In genomic region chr6:51708668-51709339, GRCm38 (mm10) we compare ENCODE assay signal across 16 mouse cellular contexts.
DNase-seq lines count a peak whose midpoint lies in the region; ATAC-seq and TF ChIP-seq lines count a peak whose summit lies in the region.
"Had no signal": no experiment of that assay in that cellular context is flagged by ENCODE, and none has a peak within 500 bp of the region (broad histone marks: within the 10 kb centered on the region; RNA-seq: fewer than 3 reads in every experiment).

No protein-coding gene starts in this region.

- no peaks in the 10 kb centered on the region for H3K9me3 ChIP-seq in kidney, postnatal 0 days (replicated peaks; ENCODE audit: low read length)
- no peaks in the 10 kb centered on the region for H3K9me3 ChIP-seq in midbrain, embryonic 16.5 days (replicated peaks; ENCODE audit: control insufficient read depth, low read length, poor library complexity, severe bottlenecking)
- H3K9me3 ChIP-seq: G1E; heart, embryonic 13.5 days had no signal

- H3K4me3 ChIP-seq in kidney, postnatal 0 days (replicated peaks; ENCODE audit: low read depth, low read length), result no peak overlapping the region
- H3K4me3 ChIP-seq in midbrain, embryonic 16.5 days (ENCODE audit: low read depth, low read length), result no peak overlapping the region
- H3K4me3 ChIP-seq: heart, embryonic 13.5 days had no signal

- H3K27me3 ChIP-seq in kidney, postnatal 0 days (ENCODE audit: insufficient read depth, low read length), result no peaks in the 10 kb centered on the region
- H3K27me3 ChIP-seq in midbrain, embryonic 16.5 days (ENCODE audit: control insufficient read depth, insufficient read depth, low read depth, low read length), result no peaks in the 10 kb centered on the region
- H3K27me3 ChIP-seq: heart, embryonic 13.5 days had no signal

- H3K36me3 ChIP-seq in kidney, postnatal 0 days (ENCODE audit: insufficient read depth, low read length), result no peaks in the 10 kb centered on the region
- H3K36me3 ChIP-seq in midbrain, embryonic 16.5 days (ENCODE audit: control insufficient read depth, insufficient read depth, low read length), result no peaks in the 10 kb centered on the region
- H3K36me3 ChIP-seq: G1E; heart, embryonic 13.5 days had no signal

- no peak overlapping the region for H3K4me2 ChIP-seq in kidney, postnatal 0 days (ENCODE audit: low read length)
- H3K4me2 ChIP-seq in midbrain, embryonic 16.5 days (ENCODE audit: low read length), result no peak overlapping the region
- H3K4me2 ChIP-seq: heart, embryonic 13.5 days had no signal

- peak; percentile 30 to 31 for DNase-seq in adrenal gland, postnatal 36 days
- no peak for DNase-seq in adrenal gland, adult 18-20 months (ENCODE audit: low spot score in 2 of 2)
- DNase-seq in kidney, postnatal 0 days (ENCODE audit: low spot score), result peak; percentile 54
- no peak for DNase-seq in kidney, postnatal 25 days
- peak; percentile 55 for DNase-seq in brain, embryonic 14.5 days (ENCODE audit: low read depth)
- DNase-seq in left cerebral cortex, postnatal 4 days, result no peak
- DNase-seq in heart, postnatal 10 days, result no peak
- DNase-seq: B cell, adult 2 months; cerebellum, postnatal 25 days; gastrocnemius, postnatal 25 days; layer of hippocampus, adult 9-11 months; right cerebral cortex, postnatal 4 days had no signal

- 0 out of 2 replicates have a peak, but pooled peaks cover 13% of the 10 kb centered on the region for H3K4me1 ChIP-seq in kidney, postnatal 0 days (replicated peaks; ENCODE audit: insufficient read depth, low read length)
- peaks cover 21% of the 10 kb centered on the region for H3K4me1 ChIP-seq in midbrain, embryonic 16.5 days (ENCODE audit: control insufficient read depth, insufficient read depth, low read length)

- no peak for TF ChIP-seq POLR2A in brain, embryonic 14.5 days (IDR thresholded peaks at IDR 0.05; ENCODE audit: borderline replicate concordance, extremely low read depth, insufficient read depth, insufficient read length, poor library complexity, severe bottlenecking)

- 45% methylated on average over 9 of the region's 9 CpGs for WGBS in kidney, postnatal 0 days
- WGBS in midbrain, embryonic 16.5 days, result 34% methylated on average over 9 of the region's 9 CpGs

- H3K27ac ChIP-seq in kidney, postnatal 0 days, result no peak overlapping the region
- peak overlapping the region; percentile 68 for H3K27ac ChIP-seq in midbrain, embryonic 16.5 days (ENCODE audit: low read length)
- H3K27ac ChIP-seq: heart, embryonic 13.5 days had no signal

- no peak for ATAC-seq in kidney, postnatal 0 days (replicated peaks; ENCODE audit: low FRiP score, low read depth)
- peak; percentile 68 for ATAC-seq in midbrain, embryonic 16.5 days
- ATAC-seq: intestine, embryonic 16.5 days had no signal

- TF ChIP-seq CTCF in kidney, postnatal 0 days (IDR thresholded peaks at IDR 0.05; ENCODE audit: low read depth), result no peak
- no peak for TF ChIP-seq CTCF in brain, embryonic 14.5 days (IDR thresholded peaks at IDR 0.05; ENCODE audit: borderline replicate concordance, extremely low read depth, insufficient read depth, insufficient read length)

- intact Hi-C loops in left cerebral cortex, postnatal 4 days (cut with DNase I), result no loop called here
- intact Hi-C loops in heart, postnatal 10 days (cut with DNase I), result no loop called here

- H3K9ac ChIP-seq in kidney, postnatal 0 days (ENCODE audit: low read depth, low read length), result no peak overlapping the region
- no peak overlapping the region for H3K9ac ChIP-seq in midbrain, embryonic 16.5 days (ENCODE audit: low read depth, low read length)
- H3K9ac ChIP-seq: heart, embryonic 13.5 days had no signal

Comparison
In these comparisons a context has a peak if more than half of its experiments do, and no peak if none do; other contexts are left out.
1. DNase-seq: peak in adrenal gland, postnatal 36 days (2 of 2), kidney, postnatal 0 days (single experiment) and brain, embryonic 14.5 days (single experiment); none in adrenal gland, adult 18-20 months (0 of 2), kidney, postnatal 25 days (0 of 2), left cerebral cortex, postnatal 4 days (single experiment) and heart, postnatal 10 days (0 of 2).